Mouse (Mus musculus): ENCODE data around the gene Jph2.
"Not testable (repeated sequence)": the region's sequence is repeated elsewhere in the genome, so short reads cannot be mapped to it uniquely, and the experiment has no call there.

Gene Jph2

GRCm38 (mm10) chr2:163411344-163411743, 13.6 kb upstream of the Jph2 start:
- not testable (repeated sequence) for DNase-seq (ENCODE audit: low spot score in 2 of 2)

GRCm38 (mm10) chr2:163410211-163410610, 12.4 kb upstream of the Jph2 start:
- no peak for DNase-seq (ENCODE audit: low spot score in 2 of 2)

GRCm38 (mm10) chr2:163404037-163404815, 6.4 kb upstream of the Jph2 start:
- no peak for DNase-seq (ENCODE audit: low spot score in 2 of 2)

- peak; percentile 58 to 70 for DNase-seq (ENCODE audit: low spot score in 2 of 2)
Measured at GRCm38 (mm10) chr2:163401221-163401620, 3.4 kb upstream of the Jph2 start.

GRCm38 (mm10) chr2:163399222-163399621, 1.4 kb upstream of the Jph2 start:
- DNase-seq (ENCODE audit: low spot score in 2 of 2): no peak

GRCm38 (mm10) chr2:163398770-163399169, 977 bp upstream of the Jph2 start:
- no peak for DNase-seq (ENCODE audit: low spot score in 2 of 2)

GRCm38 (mm10) chr2:163397071-163397470, 722 bp downstream of the Jph2 start:
- DNase-seq (ENCODE audit: low spot score in 2 of 2): no peak

- DNase-seq (ENCODE audit: low spot score in 2 of 2): no peak
Measured at GRCm38 (mm10) chr2:163394977-163395376, 2.8 kb downstream of the Jph2 start.

- DNase-seq (ENCODE audit: low spot score in 2 of 2): no peak
Measured at GRCm38 (mm10) chr2:163393976-163394375, 3.8 kb downstream of the Jph2 start.

GRCm38 (mm10) chr2:163393241-163393640, 4.6 kb downstream of the Jph2 start:
- DNase-seq (ENCODE audit: low spot score in 2 of 2): no peak

GRCm38 (mm10) chr2:163392436-163392835, 5.4 kb downstream of the Jph2 start:
- DNase-seq (ENCODE audit: low spot score in 2 of 2): no peak

- DNase-seq (ENCODE audit: low spot score in 2 of 2): no peak
Measured at GRCm38 (mm10) chr2:163386423-163387190, 11.2 kb downstream of the Jph2 start.

GRCm38 (mm10) chr2:163385126-163385525, 12.7 kb downstream of the Jph2 start:
- DNase-seq (ENCODE audit: low spot score in 2 of 2): no peak

GRCm38 (mm10) chr2:163381246-163381645, 16.5 kb downstream of the Jph2 start:
- DNase-seq (ENCODE audit: low spot score in 2 of 2): no peak

- no peak for DNase-seq (ENCODE audit: low spot score in 2 of 2)
Measured at GRCm38 (mm10) chr2:163379366-163379765, 18.4 kb downstream of the Jph2 start.

- no peak for DNase-seq (ENCODE audit: low spot score in 2 of 2)
Measured at GRCm38 (mm10) chr2:163376082-163376481, 21.7 kb downstream of the Jph2 start.

- DNase-seq (ENCODE audit: low spot score in 2 of 2): no peak
Measured at GRCm38 (mm10) chr2:163375468-163375867, 22.3 kb downstream of the Jph2 start.

- no peak for DNase-seq (ENCODE audit: low spot score in 2 of 2)
Measured at GRCm38 (mm10) chr2:163372627-163373026, 25.2 kb downstream of the Jph2 start.

- DNase-seq (ENCODE audit: low spot score in 2 of 2): no peak
Measured at GRCm38 (mm10) chr2:163370175-163370574, 27.6 kb downstream of the Jph2 start.

- DNase-seq (ENCODE audit: low spot score in 2 of 2): no peak
Measured at GRCm38 (mm10) chr2:163364785-163365541, 32.8 kb downstream of the Jph2 start.

GRCm38 (mm10) chr2:163362940-163363921, 34.6 kb downstream of the Jph2 start:
- DNase-seq (ENCODE audit: low spot score in 2 of 2): no peak

Data from urinary bladder, adult 18-20 months (tissue).